Mouse (Mus musculus): ENCODE results near the gene Hfm1.
A peak's percentile ranks its signal among the peaks of the same experiment; 100 is the strongest.

The Hfm1 gene

GRCm38 (mm10) chr5:106925488-106926368, at the start of gene Hfm1:
Hfm1 (minus strand) TSS chr5:106926321.
- DNase-seq (ENCODE audit: low spot score): peak; percentile 39

DNA sequence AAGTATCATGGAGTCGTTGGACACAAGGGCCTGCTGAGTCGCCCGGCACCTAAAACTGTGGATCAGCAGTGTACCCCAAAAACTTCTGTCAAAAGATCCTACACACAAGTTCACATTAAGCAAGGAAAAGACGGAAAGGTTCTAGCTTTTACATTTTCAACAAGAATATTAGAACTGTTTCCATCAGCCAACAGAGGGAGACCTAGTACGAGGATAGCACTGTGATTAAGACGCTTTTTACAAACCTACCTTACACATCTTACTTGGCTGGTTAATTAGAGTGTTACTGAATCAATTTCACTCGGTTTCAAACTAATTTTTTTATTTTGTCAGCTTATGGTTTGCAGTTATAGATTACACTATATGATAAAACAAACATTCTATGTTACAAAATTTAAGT, 47.8 kb upstream of the Hfm1 start:
- no peak for DNase-seq (ENCODE audit: low spot score)

DNA sequence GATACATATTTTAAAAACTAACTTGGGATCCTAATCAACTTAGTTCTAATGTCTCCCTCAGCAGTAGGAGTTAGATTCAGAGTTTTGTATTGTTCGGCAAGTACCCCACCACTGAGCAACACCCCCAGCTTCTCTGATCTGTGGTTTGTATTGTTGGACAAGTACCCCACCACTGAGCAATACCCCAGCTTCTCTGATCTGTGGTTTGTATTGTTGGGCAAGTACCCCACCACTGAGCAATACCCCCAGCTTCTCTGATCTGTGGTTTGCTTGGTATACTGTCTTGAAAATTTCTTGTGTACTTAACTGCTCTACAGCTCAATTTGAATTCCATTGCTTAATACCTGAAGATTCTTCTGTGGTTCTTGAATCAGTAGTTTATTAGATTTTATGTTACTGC, 41.5 kb upstream of the Hfm1 start:
- no peak for DNase-seq (ENCODE audit: low spot score)

GRCm38 (mm10) chr5:106966443-106966842, 40.3 kb upstream of the Hfm1 start:
- no peak for DNase-seq (ENCODE audit: low spot score)

- no peak for DNase-seq (ENCODE audit: low spot score)
Observed at GRCm38 (mm10) chr5:106964513-106965014, 38.4 kb upstream of the Hfm1 start.

DNA sequence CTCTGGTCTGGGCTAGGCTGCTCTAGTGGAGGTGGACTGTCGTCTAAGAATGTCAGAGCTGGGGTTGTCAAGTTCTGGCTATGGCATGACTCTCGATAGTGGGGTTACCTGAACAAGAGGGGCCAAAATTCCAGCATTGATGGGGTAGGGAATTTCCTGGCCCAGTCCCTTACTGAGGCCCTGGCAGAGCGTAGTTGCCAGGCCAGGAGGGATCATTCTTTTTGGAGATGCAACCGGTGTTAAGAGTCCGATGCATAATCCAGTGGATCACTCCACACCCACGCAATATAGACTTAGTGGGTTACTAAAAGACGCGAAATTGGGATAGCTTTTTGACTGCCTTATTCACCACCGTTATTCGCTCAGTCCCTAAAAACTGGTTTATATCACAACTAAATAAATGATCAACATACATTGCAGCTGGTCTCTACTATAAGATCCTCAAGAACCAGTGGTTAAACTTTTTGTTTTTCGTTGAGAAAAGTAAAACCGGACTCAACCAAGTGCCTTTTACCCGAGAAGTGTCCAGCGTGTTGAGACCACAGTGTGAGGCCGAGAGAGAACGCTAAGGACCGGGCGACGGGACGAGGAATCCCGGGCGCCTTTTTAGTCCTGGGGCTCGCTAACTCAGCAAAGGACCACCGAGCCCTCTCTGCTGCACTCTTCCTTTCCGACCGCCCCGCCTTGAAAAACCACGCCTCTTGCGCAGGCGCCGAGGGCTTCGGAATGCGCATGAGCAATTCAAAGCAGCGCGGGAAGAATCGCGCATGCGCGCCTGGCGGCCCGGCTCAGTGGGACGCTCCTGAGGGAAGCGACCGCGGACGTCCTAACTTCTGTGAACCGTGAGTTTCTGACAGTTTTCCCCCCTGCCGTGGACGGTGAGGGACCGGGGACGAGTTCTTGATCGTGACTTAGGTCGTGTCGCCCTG, 37.7 kb upstream of the Hfm1 start, which contains the start of gene Cdc7:
Cdc7 (plus strand) TSS at position 739 of the 929 bp plus-strand sequence.
- DNase-seq (ENCODE audit: low spot score): peak; percentile 86

GRCm38 (mm10) chr5:106960451-106960850, 34.3 kb upstream of the Hfm1 start:
- no peak for DNase-seq (ENCODE audit: low spot score)

DNA sequence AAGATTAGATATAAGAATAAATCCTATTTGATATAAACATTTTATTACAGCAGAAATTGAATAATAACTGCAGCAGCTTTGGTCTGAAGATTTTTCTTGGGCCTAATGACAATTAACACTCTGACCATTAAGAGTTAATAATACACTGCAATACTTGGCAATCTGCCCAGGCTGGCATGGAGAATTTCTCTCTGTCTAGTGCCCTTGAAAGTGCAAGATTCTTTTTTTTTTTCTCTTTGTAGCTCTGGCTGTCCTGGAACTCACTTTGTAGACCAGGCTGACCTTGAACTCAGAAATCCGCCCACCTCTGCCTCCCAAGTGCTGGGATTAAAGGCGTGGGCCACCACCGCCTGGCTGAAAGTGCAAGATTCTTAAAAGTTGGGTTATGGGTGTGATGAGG, 32.9 kb upstream of the Hfm1 start:
- DNase-seq (ENCODE audit: low spot score): peak; percentile 36

- DNase-seq (ENCODE audit: low spot score): no peak
Observed at GRCm38 (mm10) chr5:106956467-106956866, 30.3 kb upstream of the Hfm1 start.

DNA sequence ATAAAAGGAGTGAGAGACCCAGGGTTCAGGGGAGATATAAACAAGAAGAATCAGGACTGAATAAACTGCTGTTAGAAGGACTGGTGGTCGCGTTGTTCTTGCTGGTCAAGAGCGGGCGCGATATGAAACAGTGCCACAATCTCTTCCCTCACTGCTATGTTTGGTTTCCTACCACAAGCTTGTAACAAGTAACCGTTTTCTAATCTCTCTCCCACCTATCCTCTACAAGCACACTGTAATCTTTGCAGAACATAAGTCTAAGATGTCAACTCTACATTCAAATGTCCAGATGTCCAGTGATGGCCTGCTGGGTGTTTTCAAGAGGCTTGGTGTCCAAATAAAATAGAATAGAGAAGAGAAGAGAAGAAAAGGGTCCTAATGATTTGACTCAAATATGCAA, 22.6 kb upstream of the Hfm1 start:
- no peak for DNase-seq (ENCODE audit: low spot score)

- DNase-seq (ENCODE audit: low spot score): no peak
Observed at GRCm38 (mm10) chr5:106946342-106946741, 20.2 kb upstream of the Hfm1 start.

- DNase-seq (ENCODE audit: low spot score): no peak
Observed at GRCm38 (mm10) chr5:106927996-106928395, 1.9 kb upstream of the Hfm1 start.

GRCm38 (mm10) chr5:106926369-106926686, 207 bp upstream of the Hfm1 start:
- DNase-seq (ENCODE audit: low spot score): no peak

- DNase-seq (ENCODE audit: low spot score): no peak
Observed at GRCm38 (mm10) chr5:106919315-106919714, 6.8 kb downstream of the Hfm1 start.

- no peak for DNase-seq (ENCODE audit: low spot score)
Observed at GRCm38 (mm10) chr5:106896879-106897278, 29.2 kb downstream of the Hfm1 start.

GRCm38 (mm10) chr5:106891773-106892172, 34.3 kb downstream of the Hfm1 start:
- peak; percentile 35 for DNase-seq (ENCODE audit: low spot score)

- no peak for DNase-seq (ENCODE audit: low spot score)
Observed at GRCm38 (mm10) chr5:106887303-106888071, 38.6 kb downstream of the Hfm1 start.

- DNase-seq (ENCODE audit: low spot score): no peak
Observed at GRCm38 (mm10) chr5:106885517-106885916, 40.6 kb downstream of the Hfm1 start.

GRCm38 (mm10) chr5:106876438-106876837, 49.7 kb downstream of the Hfm1 start:
- DNase-seq (ENCODE audit: low spot score): no peak

DNA sequence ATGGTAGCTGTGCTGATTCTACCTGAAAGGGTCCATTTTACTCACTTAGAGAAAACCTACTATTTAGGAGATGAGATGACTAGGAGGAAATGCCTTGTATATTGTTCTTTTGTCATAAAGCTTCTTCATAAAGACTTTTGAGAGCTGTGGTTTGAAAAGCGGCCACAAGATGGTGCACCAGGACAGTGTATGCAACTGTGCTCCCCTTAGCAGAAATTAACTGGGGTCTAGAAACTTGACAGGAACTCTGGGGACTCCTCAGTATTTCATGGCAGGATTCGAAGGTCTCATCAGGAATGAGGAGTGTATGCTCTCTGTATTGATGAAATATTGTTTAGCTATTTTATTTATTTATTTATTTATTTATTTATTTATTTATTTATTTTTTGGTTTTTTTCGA, 65.7 kb downstream of the Hfm1 start:
- DNase-seq (ENCODE audit: low spot score): no peak

DNA sequence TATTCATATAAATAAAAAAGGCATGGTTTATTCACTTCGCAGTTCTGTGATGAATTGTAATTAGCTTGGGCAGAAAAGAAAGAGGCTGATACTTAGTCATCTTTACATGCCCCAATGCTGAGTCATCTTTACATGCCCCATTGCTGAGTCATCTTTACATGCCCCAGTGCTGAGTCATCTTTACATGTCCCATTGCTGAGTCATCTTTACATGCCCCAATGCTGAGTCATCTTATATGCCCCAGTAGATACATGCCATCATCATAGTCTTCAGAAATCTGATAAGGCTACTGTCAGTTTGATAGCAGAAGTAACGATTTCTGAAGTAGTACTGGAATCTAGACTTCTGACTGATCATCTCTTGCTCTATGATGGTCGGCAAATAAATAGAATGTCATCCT, 72.8 kb downstream of the Hfm1 start:
- no peak for DNase-seq (ENCODE audit: low spot score)

DNA sequence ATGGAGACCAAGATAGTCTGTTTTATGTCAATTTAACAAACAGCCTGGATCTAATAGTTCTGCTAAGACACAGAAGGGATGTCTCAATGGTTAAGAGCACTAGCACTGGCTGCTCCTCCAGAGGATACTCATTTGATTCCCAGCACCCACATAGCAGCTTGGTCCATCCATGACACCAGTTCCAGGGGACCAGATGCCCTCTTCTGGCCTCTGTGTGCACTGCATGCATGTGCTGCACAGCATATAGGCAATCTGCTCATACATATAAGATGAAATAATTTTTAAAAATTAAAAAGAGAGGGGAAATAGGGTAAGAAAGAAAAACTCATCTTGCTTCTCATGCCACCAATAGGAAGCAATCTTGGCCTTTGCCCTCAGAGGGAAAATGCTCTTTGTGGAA, 79.1 kb downstream of the Hfm1 start:
- DNase-seq (ENCODE audit: low spot score): no peak

All from ovary, adult 18-20 months (tissue).